In the genomic region with DNA sequence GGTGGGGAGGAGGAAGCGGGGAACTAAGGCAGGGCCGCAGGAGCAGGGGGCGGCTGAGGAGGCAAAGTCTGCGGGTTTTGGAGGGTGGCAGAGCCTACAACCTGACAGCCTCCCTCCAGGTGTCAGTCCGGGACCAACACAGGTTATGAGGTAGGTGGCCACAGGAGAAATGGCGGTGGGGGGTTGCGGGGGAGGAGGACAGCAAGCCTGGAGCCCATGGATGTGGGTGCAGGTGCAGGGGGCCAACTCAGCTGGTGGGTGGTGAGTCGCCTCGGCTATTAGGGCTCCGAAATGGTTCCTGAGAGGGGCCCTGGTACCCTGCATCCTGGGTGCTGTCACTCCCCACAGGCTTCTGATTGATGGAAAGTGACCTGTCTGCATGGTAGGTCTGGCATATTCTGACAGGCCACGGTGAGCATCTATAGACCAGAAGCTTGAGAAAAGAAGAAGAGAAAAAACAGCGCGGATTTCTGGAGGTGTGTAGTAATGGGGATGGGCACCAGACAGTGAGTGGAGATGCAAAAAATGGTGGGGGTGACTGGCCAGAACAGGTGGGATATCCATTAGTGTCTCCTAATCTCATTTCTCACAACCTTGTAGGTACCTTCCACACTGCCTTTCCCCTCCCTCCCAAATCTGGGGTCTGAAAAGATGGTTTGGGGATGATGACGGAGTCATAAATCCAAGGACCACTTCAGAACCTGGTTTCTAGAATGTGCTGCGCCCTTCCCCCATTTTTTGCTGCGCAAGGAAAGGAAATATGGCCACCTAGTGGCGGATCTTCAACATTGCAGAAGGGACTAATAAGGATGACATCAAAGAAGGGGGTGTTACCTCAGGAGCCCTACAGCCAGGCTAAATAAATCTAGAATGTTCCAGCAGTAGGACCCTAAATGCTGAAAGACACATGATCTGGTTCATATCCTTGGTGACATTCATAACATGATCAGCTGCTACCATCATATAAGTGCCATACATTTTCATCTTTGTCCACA, we compare ENCODE assay signal across 8 mouse cellular contexts. TPM values are rescaled to one million over a fixed set of nuclear protein-coding genes. Genes with fewer than 3 reads are reported as not detected.
DNase-seq lines count a peak whose midpoint lies in the region; ATAC-seq and TF ChIP-seq lines count a peak whose summit lies in the region.
"Not testable (repeated sequence)": the region's sequence is repeated elsewhere in the genome, so short reads cannot be mapped to it uniquely, and the experiment has no call there.

No protein-coding gene starts in this region.

- peak overlapping the region; percentile 40 for H3K9ac ChIP-seq in ES-E14 (ENCODE audit: insufficient read depth, low read depth, low read length, poor library complexity, severe bottlenecking)
- H3K9ac ChIP-seq in forebrain, embryonic 15.5 days (replicated peaks) = peak overlapping the region; percentile 66
- H3K9ac ChIP-seq in liver, embryonic 14.5 days (replicated peaks); stomach, postnatal 0 days (ENCODE audit: low read length): not testable (repeated sequence)

- WGBS in cerebellum, adult 2 months = 14% methylated on average over 14 of the region's 17 CpGs
- WGBS in forebrain, embryonic 15.5 days = 37% methylated on average over 15 of the region's 17 CpGs
- 14% methylated on average over 16 of the region's 17 CpGs for WGBS in liver, embryonic 14.5 days (ENCODE audit: insufficient replicate concordance)
- WGBS in stomach, postnatal 0 days = 22% methylated on average over 16 of the region's 17 CpGs

- peak overlapping the region; percentile 60 to 71; a peak in 3 of 4 replicates for H3K4me3 ChIP-seq in ES-E14 (ENCODE audit: insufficient read depth in 1 of 2, low read depth in 1 of 2, low read length in 2 of 2, poor library complexity in 1 of 2, severe bottlenecking in 1 of 2)
- H3K4me3 ChIP-seq in cerebellum, adult 2 months (replicated peaks; ENCODE audit: insufficient read depth, low read depth, low read length) = peak overlapping the region; percentile 69
- peak overlapping the region; percentile 55 for H3K4me3 ChIP-seq in forebrain, embryonic 15.5 days
- peak overlapping the region; percentile 14 to 34; a peak in 3 of 4 replicates for H3K4me3 ChIP-seq in liver, embryonic 14.5 days (ENCODE audit: insufficient read depth in 1 of 2, low read depth in 2 of 2, low read length in 2 of 2)
- H3K4me3 ChIP-seq in stomach, postnatal 0 days (ENCODE audit: low read depth, low read length) = peak overlapping the region; percentile 36

- not testable (repeated sequence) for H3K27ac ChIP-seq in ES-E14 (ENCODE audit: insufficient read depth, low read depth, low read length, poor library complexity, severe bottlenecking); liver, embryonic 14.5 days; stomach, postnatal 0 days (replicated peaks)
- 0 out of 2 replicates have a peak overlapping the region, but pooled peaks have one; percentile 34 for H3K27ac ChIP-seq in cerebellum, adult 2 months (ENCODE audit: insufficient read depth, low read length)
- H3K27ac ChIP-seq in forebrain, embryonic 15.5 days (replicated peaks) = peak overlapping the region; percentile 54

- TF ChIP-seq POLR2A in cerebellum, adult 2 months (IDR thresholded peaks at IDR 0.05; ENCODE audit: borderline replicate concordance, insufficient read depth, low read length) = not testable (repeated sequence)

- H3K4me1 ChIP-seq in ES-E14 (ENCODE audit: control insufficient read depth in 2 of 2, insufficient read depth in 2 of 2, low read length in 2 of 2, poor library complexity in 1 of 2); cerebellum, adult 2 months (ENCODE audit: control insufficient read depth, insufficient read depth, low read length); forebrain, embryonic 15.5 days; liver, embryonic 14.5 days (replicated peaks; ENCODE audit: control insufficient read depth in 2 of 2, insufficient read depth in 2 of 2, low read length in 1 of 2); stomach, postnatal 0 days (replicated peaks; ENCODE audit: control insufficient read depth, insufficient read depth): not testable (repeated sequence)

- peak; percentile 28 for DNase-seq in ES-E14 (ENCODE audit: low read depth, low spot score)
- DNase-seq in cerebellum, adult 2 months = peak; percentile 62 to 67
- DNase-seq in heart, postnatal 36 days = peak; percentile 2 to 3
- DNase-seq in kidney, postnatal 36 days = peak; percentile 17 to 33
- DNase-seq in liver, embryonic 14.5 days (ENCODE audit: low read depth in 3 of 3, low spot score in 3 of 3) = not testable (repeated sequence)
- DNase-seq in naive thymus-derived CD4-positive, alpha-beta T cell, adult 2 months (ENCODE audit: low read depth) = peak; percentile 66
- DNase-seq in stomach, postnatal 0 days (ENCODE audit: low spot score) = peak; percentile 14

- TF ChIP-seq CTCF in cerebellum, adult 2 months (IDR thresholded peaks at IDR 0.05; ENCODE audit: borderline replicate concordance, insufficient read depth, low read depth, low read length) = peak; percentile 23; the same call in 1 of the 2 replicates
- TF ChIP-seq CTCF in liver, embryonic 14.5 days (IDR thresholded peaks at IDR 0.05; ENCODE audit: low read depth) = peak; percentile 46
- TF ChIP-seq CTCF in stomach, postnatal 0 days (IDR thresholded peaks at IDR 0.05; ENCODE audit: low read depth) = peak; percentile 68

- not testable (repeated sequence) for H3K9me3 ChIP-seq in ES-E14 (ENCODE audit: control insufficient read depth, insufficient read depth, low read depth, low read length); forebrain, embryonic 15.5 days; liver, embryonic 14.5 days (ENCODE audit: control insufficient read depth, low read length); stomach, postnatal 0 days (ENCODE audit: control insufficient read depth, low read length)

- not testable (repeated sequence) for TF ChIP-seq EP300 in liver, embryonic 14.5 days (IDR thresholded peaks at IDR 0.05; ENCODE audit: low read depth); stomach, postnatal 0 days (optimal IDR thresholded peaks at IDR 0.05)

- intact Hi-C loops in heart, postnatal 36 days (cut with DNase I) = not testable (repeated sequence)

- H3K27me3 ChIP-seq in cerebellum, adult 2 months (ENCODE audit: control insufficient read depth, insufficient read depth, low read length); forebrain, embryonic 15.5 days; liver, embryonic 14.5 days (ENCODE audit: control insufficient read depth, insufficient read depth, low read length); stomach, postnatal 0 days (ENCODE audit: control insufficient read depth, insufficient read depth, low read length): not testable (repeated sequence)

- not testable (repeated sequence) for H3K36me3 ChIP-seq in ES-E14 (ENCODE audit: control insufficient read depth, insufficient read depth, low read length, poor library complexity, severe bottlenecking); forebrain, embryonic 15.5 days; liver, embryonic 14.5 days (replicated peaks; ENCODE audit: control insufficient read depth, insufficient read depth, low read depth); stomach, postnatal 0 days (ENCODE audit: control insufficient read depth, insufficient read depth, low read length)

- in situ Hi-C loops in ES-E14 (cut with MboI; ENCODE audit: low sequenced_read_pairs in 2 of 2, unreplicated experiment in 2 of 2) = not testable (repeated sequence)

- ATAC-seq in forebrain, embryonic 15.5 days (replicated peaks) = peak; percentile 36
- not testable (repeated sequence) for ATAC-seq in liver, embryonic 14.5 days (ENCODE audit: insufficient read depth)
- ATAC-seq in stomach, postnatal 0 days (ENCODE audit: low FRiP score, low TSS enrichment) = peak; percentile 32

- peak overlapping the region; percentile 66 for H3K4me2 ChIP-seq in forebrain, embryonic 15.5 days (replicated peaks)
- peak overlapping the region; percentile 44 for H3K4me2 ChIP-seq in liver, embryonic 14.5 days (ENCODE audit: low read depth)
- H3K4me2 ChIP-seq in stomach, postnatal 0 days (replicated peaks; ENCODE audit: low read depth) = peak overlapping the region; percentile 55

RNA-seq across cellular contexts. Expression of gene Gprasp2, which starts 0.9 kb away (rescaled TPM):
- total RNA-seq in ES-E14 (2012; rRNA removed) = 11.8 and 16.3 TPM in 2 replicates
- 107 and 115 TPM in 2 replicates for polyA plus RNA-seq in cerebellum, adult 2 months (2012; rRNA removed)
- polyA plus RNA-seq in forebrain, embryonic 15.5 days (2015; fragmentation: Nextera tagmentation; extraction: Ambion mirVana) = 100 and 121 TPM in 2 replicates
- 1 to 10 TPM; 1.7 to 1.8 TPM for total RNA-seq in heart, postnatal 36 days (2021)
- polyA plus RNA-seq in liver, embryonic 14.5 days (2012; rRNA removed) = 0.88 and 1.0 TPM in 2 replicates
- 0.67 and 0.80 TPM in 2 replicates for polyA plus RNA-seq in liver, embryonic 14.5 days (2014; fragmentation: Nextera tagmentation; extraction: Ambion mirVana)
- polyA plus RNA-seq in stomach, postnatal 0 days (2015; fragmentation: Nextera tagmentation; extraction: Ambion mirVana) = 6.1 and 6.2 TPM in 2 replicates

RNA-seq across cellular contexts. Expression of gene Bhlhb9, which starts 42.3 kb away (rescaled TPM):
- 8.8 and 15.0 TPM in 2 replicates for total RNA-seq in ES-E14 (2012; rRNA removed)
- polyA plus RNA-seq in cerebellum, adult 2 months (2012; rRNA removed) = 32.3 and 34.1 TPM in 2 replicates
- polyA plus RNA-seq in forebrain, embryonic 15.5 days (2015; fragmentation: Nextera tagmentation; extraction: Ambion mirVana) = 94.1 and 104 TPM in 2 replicates
- total RNA-seq in heart, postnatal 36 days (2021) = 10 to 100 TPM; 10.6 to 17.6 TPM
- 3.1 and 5.8 TPM in 2 replicates for polyA plus RNA-seq in liver, embryonic 14.5 days (2012; rRNA removed)
- polyA plus RNA-seq in liver, embryonic 14.5 days (2014; fragmentation: Nextera tagmentation; extraction: Ambion mirVana) = 8.7 and 10.3 TPM in 2 replicates
- polyA plus RNA-seq in stomach, postnatal 0 days (2015; fragmentation: Nextera tagmentation; extraction: Ambion mirVana) = 16.1 and 16.6 TPM in 2 replicates

Comparison
In these comparisons a context has a peak if more than half of its experiments do, and no peak if none do; other contexts are left out.
1. RNA of gene Gprasp2, which starts 0.9 kb away (polyA plus RNA-seq): 100 to 121 TPM in forebrain, embryonic 15.5 days and 107 to 115 TPM in cerebellum, adult 2 months; 6.1 to 6.2 TPM in stomach, postnatal 0 days and 0.67 to 1.0 TPM in liver, embryonic 14.5 days; every median in the first group is over 10 times any median in the second.
2. Peak in every context shown above with its lines, with median percentiles within 50 percentile points of each other: H3K4me3 ChIP-seq, CTCF ChIP-seq and H3K4me2 ChIP-seq.